Mouse (Mus musculus): ENCODE measurements around the gene Slc25a13.

Slc25a13 gene

GRCm38 (mm10) chr6:6202451-6202850 lies 14.5 kb downstream of the Slc25a13 start:
- 96% methylated on average over 6 of the region's 6 CpGs for WGBS

GRCm38 (mm10) chr6:6201977-6202376 lies 15.0 kb downstream of the Slc25a13 start:
- WGBS = 86% methylated on average over 5 of the region's 5 CpGs

GRCm38 (mm10) chr6:6199138-6199870 lies 17.7 kb downstream of the Slc25a13 start:
- 88% methylated on average over 10 of the region's 10 CpGs for WGBS

- 99% methylated on average over 3 of the region's 3 CpGs for WGBS
These were observed 18.9 kb downstream of the Slc25a13 start for GRCm38 (mm10) chr6:6198056-6198455.

GRCm38 (mm10) chr6:6197339-6197738 lies 19.6 kb downstream of the Slc25a13 start:
- WGBS = 71% methylated on average over 6 of the region's 6 CpGs

GRCm38 (mm10) chr6:6196527-6196926 lies 20.4 kb downstream of the Slc25a13 start:
- WGBS = 63% methylated on average over 4 of the region's 4 CpGs

- WGBS = 37% methylated on average over 6 of the region's 6 CpGs
These were observed 22.1 kb downstream of the Slc25a13 start for GRCm38 (mm10) chr6:6194831-6195230.

GRCm38 (mm10) chr6:6193906-6194305 lies 23.1 kb downstream of the Slc25a13 start:
- WGBS = 40% methylated on average over 13 of the region's 13 CpGs

GRCm38 (mm10) chr6:6192413-6192812 lies 24.6 kb downstream of the Slc25a13 start:
- WGBS = 88% methylated on average over 7 of the region's 7 CpGs

GRCm38 (mm10) chr6:6191596-6192337 lies 25.2 kb downstream of the Slc25a13 start:
- WGBS = 88% methylated on average over 8 of the region's 8 CpGs

- 65% methylated on average over 6 of the region's 6 CpGs for WGBS
These were observed 28.0 kb downstream of the Slc25a13 start for GRCm38 (mm10) chr6:6188970-6189369.

- 91% methylated on average over 4 of the region's 4 CpGs for WGBS
These were observed 30.5 kb downstream of the Slc25a13 start for GRCm38 (mm10) chr6:6186468-6186867.

GRCm38 (mm10) chr6:6185735-6186068 lies 31.3 kb downstream of the Slc25a13 start:
- 94% methylated on average over 3 of the region's 3 CpGs for WGBS

- WGBS = 79% methylated on average over 7 of the region's 7 CpGs
These were observed 31.8 kb downstream of the Slc25a13 start for GRCm38 (mm10) chr6:6184921-6185734.

GRCm38 (mm10) chr6:6183601-6184000 lies 33.4 kb downstream of the Slc25a13 start:
- 68% methylated on average over 8 of the region's 8 CpGs for WGBS

GRCm38 (mm10) chr6:6182191-6182590 lies 34.8 kb downstream of the Slc25a13 start:
- 68% methylated on average over 7 of the region's 7 CpGs for WGBS

- 97% methylated on average over 15 of the region's 15 CpGs for WGBS
These were observed 38.6 kb downstream of the Slc25a13 start for GRCm38 (mm10) chr6:6178341-6178740.

GRCm38 (mm10) chr6:6175350-6175971 lies 41.5 kb downstream of the Slc25a13 start:
- 83% methylated on average over 5 of the region's 5 CpGs for WGBS

- 76% methylated on average over 9 of the region's 9 CpGs for WGBS
These were observed 42.9 kb downstream of the Slc25a13 start for GRCm38 (mm10) chr6:6173935-6174561.

- WGBS = 67% methylated on average over 15 of the region's 15 CpGs
These were observed 43.6 kb downstream of the Slc25a13 start for GRCm38 (mm10) chr6:6173166-6173934.
